Mouse (Mus musculus) E14TG2a.4 (cell line): ENCODE measurements at regions not wholly inside any gene's neighbourhood (a gene's known extent, or its start where the extent isn't known, plus 50 kb on each side); places are given as distances from the start of the nearest gene placed in this dataset.

Experiments used
- CTCF ChIP-seq: conservative IDR thresholded peaks from 2 replicates; pipeline ENCODE4 v1.5.1; 2014; ENCODE audit warnings: low read length
- NANOG ChIP-seq: IDR thresholded peaks from 2 replicates; pipeline ENCODE4 v1.6.1; 2014; ENCODE audit warnings: borderline replicate concordance, low read length, mixed read lengths
- POU5F1 ChIP-seq: IDR thresholded peaks from 2 replicates; pipeline ENCODE4 v1.6.1; 2014; ENCODE audit warnings: low read length, borderline replicate concordance

GRCm38 (mm10) chr12:106674741-106675140, 664.7 kb downstream of the Vrk1 start:
- TF ChIP-seq CTCF (no peak), NANOG (no peak), POU5F1 (no peak)
